Mouse (Mus musculus): ENCODE measurements around the gene Gfy. TPM values are rescaled to one million over a fixed set of nuclear protein-coding genes. Genes with fewer than 3 reads are reported as not detected.
"Not testable (repeated sequence)": the region's sequence is repeated elsewhere in the genome, so short reads cannot be mapped to it uniquely, and the experiment has no call there.

Gfy gene
- total RNA-seq, 1 experiment from 2014 or later, result not detected

DNA sequence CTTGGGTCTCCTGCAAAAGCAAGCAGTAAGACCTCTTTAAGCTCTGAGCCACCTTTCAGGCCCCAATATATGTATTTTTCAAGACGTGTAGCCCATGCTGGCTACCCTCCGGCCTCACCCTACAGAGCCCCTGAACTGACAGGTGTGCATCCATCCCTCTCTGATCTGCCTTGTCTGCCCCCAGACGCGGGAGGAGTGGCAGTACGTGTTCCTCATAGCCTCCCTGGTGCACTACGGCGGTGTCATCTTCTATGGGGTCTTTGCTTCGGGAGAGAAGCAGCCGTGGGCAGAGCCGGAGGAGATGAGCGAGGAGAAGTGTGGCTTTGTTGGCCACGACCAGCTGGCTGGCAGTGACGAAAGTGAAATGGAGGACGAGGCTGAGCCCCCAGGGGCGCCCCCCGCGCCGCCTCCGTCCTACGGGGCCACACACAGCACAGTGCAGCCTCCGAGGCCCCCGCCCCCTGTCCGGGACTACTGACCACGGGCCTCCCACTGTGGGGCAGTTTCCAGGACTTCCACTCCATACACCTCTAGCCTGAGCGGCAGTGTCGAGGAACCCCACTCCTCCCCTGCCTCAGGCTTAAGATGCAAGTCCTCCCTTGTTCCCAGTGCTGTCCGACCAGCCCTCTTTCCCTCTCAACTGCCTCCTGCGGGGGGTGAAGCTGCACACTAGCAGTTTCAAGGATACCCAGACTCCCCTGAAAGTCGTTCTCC, 4.6 kb downstream of the Gfy start:
- ATAC-seq (replicated peaks; ENCODE audit: insufficient number of reproducible peaks, low FRiP score, low TSS enrichment, poor library complexity, severe bottlenecking), result no peak

DNA sequence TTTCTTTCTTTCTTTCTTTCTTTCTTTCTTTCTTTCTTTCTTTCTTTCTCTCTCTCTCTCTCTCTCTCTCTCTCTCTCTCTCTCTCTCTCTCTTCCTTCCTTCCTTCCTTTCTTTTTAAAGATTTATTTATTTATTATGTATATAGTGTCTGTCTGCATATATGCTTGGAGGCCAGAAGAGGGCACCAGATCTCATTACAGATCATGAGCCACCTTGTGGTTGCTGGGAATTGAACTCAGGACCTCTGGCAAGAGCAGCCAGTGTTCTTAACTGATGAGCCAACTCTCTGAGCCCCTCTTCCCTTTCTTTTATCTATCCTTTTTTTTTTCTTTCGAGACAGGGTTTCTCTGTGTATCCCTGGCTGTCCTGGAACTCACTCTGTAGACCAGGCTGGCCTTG, 5.6 kb downstream of the Gfy start:
- ATAC-seq (replicated peaks; ENCODE audit: insufficient number of reproducible peaks, low FRiP score, low TSS enrichment, poor library complexity, severe bottlenecking), result not testable (repeated sequence)

DNA sequence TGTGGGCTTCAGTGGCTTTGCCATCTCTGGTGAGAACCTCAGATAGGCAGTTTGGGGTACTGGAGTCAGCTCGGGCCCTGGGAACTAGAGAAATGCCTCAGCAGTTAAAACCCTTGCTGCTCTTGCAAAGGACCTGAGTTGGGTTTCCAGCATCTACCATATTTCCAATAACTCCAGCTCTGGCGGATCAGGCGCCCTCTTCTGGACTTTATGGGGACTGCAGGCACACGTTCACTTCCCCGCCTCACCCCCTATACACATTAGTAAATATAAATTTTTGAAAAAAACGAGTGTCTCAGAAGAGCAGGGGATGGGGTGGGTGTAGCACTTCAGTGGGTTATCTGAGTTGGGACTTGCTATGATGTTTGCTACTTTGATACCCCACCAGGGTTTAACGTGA, 6.4 kb downstream of the Gfy start:
- ATAC-seq (replicated peaks; ENCODE audit: insufficient number of reproducible peaks, low FRiP score, low TSS enrichment, poor library complexity, severe bottlenecking), result no peak

DNA sequence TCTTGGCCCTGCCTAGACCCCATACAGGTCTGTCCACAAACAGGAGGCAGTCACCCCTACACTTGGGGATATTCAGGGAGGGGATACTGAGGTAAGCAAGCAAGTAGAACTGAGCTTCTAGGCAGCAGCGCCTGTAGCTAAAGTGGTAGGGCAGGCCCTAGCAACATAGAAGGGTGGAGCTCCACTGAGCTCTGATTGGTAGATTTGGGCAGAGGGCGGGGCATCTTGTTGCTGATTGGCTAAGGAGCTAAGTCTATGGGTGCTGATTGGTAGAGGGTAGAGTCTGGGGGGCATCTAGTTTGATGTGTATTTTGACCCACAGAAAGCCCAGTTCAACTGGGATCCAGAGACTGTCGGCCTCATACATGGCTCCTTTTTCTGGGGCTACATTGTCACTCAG, 9.9 kb downstream of the Gfy start:
- no peak for ATAC-seq (replicated peaks; ENCODE audit: insufficient number of reproducible peaks, low FRiP score, low TSS enrichment, poor library complexity, severe bottlenecking)

DNA sequence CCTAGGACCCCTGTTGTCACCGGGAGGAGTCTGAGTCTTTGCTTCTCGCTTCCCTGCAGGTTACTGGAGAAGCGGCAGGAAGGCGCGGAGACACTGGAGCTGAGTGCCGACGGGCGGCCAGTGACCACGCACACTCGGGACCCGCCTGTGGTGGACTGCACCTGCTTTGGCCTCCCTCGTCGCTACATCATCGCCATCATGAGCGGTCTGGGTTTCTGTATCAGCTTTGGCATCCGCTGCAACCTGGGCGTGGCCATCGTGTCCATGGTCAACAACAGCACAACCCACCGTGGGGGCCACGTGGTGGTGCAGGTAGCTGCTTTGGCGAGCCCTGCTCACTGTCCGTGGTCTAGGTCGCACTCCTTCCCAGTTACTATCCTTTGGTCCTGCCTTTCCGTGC, 10.7 kb downstream of the Gfy start:
- ATAC-seq (replicated peaks; ENCODE audit: insufficient number of reproducible peaks, low FRiP score, low TSS enrichment, poor library complexity, severe bottlenecking), result no peak

DNA sequence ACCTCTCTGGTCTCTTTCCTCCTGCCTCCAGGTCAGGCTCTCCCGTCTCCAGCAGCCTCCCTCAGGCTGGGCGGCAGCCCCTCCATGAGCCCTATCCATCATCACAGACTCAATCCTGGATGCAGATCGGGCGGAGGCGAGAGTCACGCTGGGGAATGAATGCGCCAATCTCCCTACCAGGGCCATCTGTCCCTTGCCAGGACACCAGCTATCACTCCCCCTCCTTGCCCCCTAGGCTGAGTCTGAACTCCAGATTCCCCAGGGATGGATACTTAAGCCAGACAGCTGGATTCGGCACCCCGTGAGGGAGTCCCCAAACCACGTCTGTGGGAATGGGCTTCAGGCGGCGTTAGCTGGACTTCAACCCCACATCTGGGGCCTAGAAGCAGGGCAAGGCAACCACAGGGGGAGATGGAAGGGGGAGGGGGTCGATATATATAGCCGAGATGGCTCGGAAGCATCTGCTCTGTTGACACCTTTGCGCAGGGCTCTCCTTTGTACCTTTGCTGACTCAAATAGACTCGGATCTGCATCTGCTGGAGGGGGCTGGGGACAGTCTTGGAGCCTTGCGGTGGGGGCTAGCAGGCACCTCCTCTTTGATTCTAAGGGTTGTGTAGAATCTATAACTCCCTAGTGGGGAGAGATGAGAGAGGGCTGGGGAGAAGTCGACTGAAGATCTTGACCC, 11.5 kb downstream of the Gfy start:
- ATAC-seq (replicated peaks; ENCODE audit: insufficient number of reproducible peaks, low FRiP score, low TSS enrichment, poor library complexity, severe bottlenecking), result no peak

DNA sequence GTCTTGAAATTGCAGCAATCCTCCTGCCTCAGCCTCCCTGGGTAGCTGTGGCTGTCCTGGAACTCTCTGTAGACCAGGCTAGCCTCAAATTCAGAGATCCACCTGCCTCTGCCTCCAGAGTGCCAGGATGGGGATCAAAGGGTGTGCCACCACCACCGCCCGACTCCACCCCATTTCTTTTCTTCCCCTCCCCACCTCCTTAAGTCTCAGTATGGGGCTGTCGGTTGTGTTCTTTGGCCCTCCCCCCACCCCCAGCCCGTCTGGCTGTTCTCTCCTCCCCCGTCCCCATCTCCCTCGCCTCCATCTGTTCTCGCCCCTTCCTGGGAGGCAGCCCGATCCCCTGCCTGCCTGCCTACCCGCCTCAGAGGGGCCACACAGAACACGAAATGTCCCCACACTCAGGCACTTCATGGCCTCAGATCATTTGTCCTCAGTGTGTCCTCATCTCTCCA, 12.4 kb downstream of the Gfy start:
- no peak for ATAC-seq (replicated peaks; ENCODE audit: insufficient number of reproducible peaks, low FRiP score, low TSS enrichment, poor library complexity, severe bottlenecking)

DNA sequence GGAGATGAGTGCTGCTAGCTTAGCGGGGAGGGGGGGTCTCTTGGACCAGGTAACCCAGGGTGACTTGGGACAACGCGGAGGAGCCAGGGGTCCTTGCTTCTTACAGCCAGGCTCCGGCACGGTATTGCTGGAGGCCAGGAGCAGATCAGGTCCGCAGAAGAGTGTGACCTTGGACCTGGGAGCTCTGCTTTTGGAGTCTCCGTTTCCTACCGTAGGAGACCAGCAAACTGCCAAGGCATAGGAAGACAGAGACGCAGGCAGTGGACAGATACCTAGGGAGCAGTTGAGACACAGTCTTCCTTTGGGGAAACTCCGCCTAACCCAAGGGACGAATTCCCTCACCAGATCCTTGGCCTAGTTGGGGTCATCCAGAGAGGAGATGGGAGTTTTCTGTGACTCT, 13.7 kb downstream of the Gfy start:
- ATAC-seq (replicated peaks; ENCODE audit: insufficient number of reproducible peaks, low FRiP score, low TSS enrichment, poor library complexity, severe bottlenecking), result no peak

DNA sequence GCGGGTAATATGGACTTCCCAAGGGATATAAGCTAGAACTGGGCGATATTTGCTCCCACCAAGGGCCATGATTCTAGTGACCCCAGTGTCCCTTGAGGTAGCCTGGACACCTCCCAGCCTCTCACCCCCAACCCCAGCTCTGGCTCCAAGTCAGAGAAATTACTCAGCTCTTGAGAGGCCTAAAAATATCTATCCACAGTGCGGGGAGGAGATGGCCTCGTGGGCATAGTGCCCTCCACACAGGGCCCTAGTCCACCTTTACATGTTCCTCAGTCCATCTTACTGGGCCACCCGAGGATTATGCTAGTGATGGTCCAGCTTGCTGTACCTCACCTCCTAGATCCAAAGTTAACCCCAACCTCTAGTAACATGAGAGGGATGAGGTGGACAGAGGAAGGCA, 14.5 kb downstream of the Gfy start:
- no peak for ATAC-seq (replicated peaks; ENCODE audit: insufficient number of reproducible peaks, low FRiP score, low TSS enrichment, poor library complexity, severe bottlenecking)

DNA sequence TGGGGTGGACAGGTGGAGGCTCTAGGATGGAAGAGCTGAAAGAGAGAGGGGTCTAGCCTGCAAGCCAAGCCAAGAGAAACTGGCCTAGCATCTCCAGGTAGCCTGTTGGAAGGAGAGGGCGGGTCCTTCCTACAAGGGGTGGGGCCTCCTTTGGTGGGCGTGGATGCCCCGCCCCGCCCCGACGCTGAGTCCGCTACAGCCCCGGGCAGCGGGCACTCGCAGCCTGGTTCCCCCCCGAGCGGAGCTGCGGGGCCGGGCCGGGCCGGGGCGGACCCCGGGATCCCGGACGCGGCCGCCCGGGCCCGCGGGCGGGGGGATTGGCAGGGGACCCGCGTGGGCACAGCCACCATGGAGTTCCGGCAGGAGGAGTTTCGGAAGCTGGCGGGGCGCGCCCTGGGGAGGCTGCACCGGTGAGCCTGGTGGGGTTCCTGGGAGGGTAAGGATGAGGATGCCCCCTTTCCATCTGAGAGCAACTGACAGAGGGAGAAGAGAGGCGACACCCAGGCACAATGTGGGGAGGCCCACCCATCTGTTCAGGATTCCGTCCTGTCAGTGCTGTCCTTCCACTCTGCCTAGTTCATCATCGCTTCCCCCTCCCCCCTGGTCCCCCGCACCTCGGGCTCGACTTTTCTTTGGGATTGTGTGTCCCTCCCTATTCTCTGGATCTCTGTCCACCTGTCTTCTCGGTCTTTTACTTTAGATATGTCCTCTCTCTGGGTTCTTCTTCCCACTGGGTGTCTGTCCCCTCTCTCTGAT, 15.5 kb downstream of the Gfy start, which contains the start of gene Slc17a7:
Slc17a7 (plus strand) TSS at position 215 of the 756 bp plus-strand sequence.
- no peak for ATAC-seq (replicated peaks; ENCODE audit: insufficient number of reproducible peaks, low FRiP score, low TSS enrichment, poor library complexity, severe bottlenecking)

DNA sequence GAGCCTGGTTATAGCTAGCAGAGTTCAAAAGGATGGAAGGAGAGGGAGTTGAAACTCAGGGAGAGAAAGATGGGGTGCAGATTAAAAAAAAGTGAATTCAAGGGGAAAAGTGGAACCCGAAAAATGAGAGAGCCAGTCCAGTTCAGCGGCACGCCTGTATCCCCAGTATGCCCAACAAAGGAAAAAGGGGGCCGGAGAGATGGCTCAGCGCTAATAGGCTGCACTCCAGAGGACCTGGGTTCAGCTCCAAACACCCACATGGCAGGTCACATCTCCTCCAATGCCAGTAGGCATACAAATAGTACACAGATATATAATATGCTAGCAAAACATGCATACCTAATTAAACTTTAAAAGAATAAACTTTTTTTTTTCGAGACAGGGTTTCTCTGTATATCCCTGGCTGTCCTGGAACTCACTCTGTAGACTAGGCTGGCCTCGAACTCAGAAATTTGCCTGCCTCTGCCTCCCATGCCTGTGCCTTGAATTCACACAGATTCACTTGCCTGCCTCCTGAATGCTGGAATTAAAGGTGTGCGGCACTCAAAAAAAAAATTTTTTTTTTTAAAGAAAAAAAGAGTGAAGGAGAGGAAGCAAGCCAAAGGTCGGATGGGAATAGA, 16.3 kb downstream of the Gfy start:
- no peak for ATAC-seq (replicated peaks; ENCODE audit: insufficient number of reproducible peaks, low FRiP score, low TSS enrichment, poor library complexity, severe bottlenecking)

DNA sequence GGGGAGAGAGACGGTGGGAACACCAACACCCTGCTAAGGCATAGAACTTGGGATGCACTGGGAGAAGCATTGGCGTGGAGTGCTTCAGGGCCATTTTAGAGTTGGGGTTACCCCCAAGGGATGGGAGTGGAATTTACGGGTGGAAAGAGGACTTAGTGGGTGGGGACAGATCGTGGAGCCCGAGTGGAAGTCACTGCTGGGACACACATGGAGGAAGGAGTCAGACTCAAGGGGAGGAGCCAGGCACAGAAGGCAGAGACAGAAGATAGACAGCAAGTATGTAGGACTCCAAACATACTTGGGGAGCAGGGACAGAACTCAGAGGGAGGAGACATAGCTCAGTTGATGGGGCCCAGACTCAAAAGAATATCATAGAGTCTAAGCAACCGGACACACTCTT, 16.8 kb downstream of the Gfy start:
- no peak; the same call in 1 of the 2 replicates for ATAC-seq (replicated peaks; ENCODE audit: insufficient number of reproducible peaks, low FRiP score, low TSS enrichment, poor library complexity, severe bottlenecking)

DNA sequence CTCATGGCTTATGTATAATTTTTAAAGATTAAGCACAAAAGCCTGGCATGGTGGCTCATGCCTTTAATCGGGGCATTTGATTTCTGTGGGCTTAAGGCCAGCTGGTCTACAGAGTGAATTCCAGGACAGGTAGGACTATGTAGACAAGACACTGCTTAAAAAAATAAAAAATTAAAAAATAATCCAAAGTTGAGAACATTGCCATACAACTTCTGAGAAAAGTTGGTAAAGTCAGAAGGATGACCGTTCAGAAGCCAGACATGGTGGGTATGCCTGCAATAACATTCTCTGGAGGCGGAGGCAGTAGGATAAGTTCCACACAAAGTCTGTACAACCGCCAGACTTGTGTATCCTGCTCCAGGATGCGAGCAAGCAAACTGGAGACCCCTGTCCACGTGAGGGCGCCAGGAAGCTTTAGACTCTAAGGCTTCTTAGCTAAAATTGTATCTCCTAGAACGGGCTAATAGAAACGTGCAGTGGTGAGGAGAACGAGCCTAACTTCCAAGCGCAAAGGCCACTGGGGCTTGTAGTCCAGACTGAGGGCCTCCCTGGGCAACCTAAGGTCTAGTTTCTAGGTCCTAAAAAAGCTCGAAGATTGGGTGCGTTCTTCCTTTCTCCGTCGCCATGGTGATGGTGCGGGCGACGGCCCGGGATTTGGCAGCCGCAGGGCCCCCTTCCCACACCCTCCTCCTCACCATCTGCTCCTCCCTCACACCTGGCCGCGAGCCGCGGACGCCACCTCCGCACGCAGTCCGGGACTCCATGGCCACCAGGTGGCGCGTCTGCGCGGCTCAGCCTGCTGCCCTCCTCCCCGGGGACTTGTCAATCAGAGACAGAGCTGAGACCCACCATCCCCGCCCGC, 17.5 kb downstream of the Gfy start:
- ATAC-seq (replicated peaks; ENCODE audit: insufficient number of reproducible peaks, low FRiP score, low TSS enrichment, poor library complexity, severe bottlenecking), result peak; percentile 61

DNA sequence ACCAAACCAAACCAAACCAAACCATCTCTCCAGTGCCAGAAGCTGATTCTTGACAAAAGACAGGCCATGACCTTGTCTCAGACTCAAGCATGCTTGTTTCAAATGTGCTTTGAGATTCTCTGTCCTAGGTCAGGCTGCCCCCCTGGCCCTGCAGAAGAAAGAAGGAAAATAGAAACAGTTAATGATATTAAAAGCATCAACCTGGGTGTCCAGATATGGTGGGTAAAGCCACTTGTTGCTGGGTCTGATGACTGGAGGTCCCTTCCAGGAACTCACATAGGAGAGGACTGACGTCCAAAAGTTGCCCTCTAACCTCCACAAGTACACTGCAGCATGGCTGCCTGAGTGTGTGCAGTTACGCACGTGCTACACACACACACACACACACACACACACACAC, 18.5 kb downstream of the Gfy start:
- ATAC-seq (replicated peaks; ENCODE audit: insufficient number of reproducible peaks, low FRiP score, low TSS enrichment, poor library complexity, severe bottlenecking), result no peak

DNA sequence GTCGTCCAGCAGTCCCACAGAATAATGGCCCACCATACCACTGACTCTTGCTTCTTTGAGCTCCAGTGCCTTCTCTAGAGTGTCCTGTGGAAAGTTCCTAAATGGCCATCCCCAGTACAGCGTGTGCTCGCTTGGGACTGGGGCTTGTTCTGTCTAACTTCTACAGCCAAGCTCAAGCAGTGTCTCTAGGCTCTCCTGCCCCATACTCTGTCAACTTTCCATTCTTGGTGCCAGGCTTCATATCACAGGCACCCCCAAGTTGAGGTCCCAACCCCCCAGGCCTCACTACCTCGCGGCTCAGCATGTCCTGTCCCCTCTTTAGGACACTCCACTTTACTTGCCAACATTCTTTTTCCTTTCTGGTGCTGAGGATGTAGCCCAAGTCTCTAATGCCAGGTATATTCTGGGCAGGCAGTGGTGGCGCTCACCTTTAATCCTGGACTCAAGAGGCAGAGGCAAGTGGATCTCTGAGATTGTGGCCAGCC, 19.0 kb downstream of the Gfy start:
- no peak for ATAC-seq (replicated peaks; ENCODE audit: insufficient number of reproducible peaks, low FRiP score, low TSS enrichment, poor library complexity, severe bottlenecking)

DNA sequence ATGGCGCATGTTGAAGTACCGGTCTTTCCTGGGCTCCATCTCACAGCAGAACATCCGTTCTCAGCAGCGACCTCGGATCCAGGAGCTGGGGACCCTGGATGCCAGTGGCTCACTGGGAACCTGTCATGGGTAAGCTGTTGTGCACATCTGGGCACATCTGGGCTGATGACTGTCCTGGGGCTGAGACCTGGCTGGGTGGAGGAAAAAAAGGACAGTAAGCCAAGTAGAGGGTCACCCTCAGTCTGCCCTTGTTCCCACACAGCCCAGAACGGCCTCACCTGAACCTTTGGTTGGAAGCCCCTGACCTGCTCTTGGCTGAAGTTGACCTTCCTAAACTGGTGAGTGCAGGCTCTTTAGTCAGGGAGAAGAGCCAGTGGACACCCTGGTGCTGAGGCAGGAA, 20.4 kb downstream of the Gfy start:
- no peak for ATAC-seq (replicated peaks; ENCODE audit: insufficient number of reproducible peaks, low FRiP score, low TSS enrichment, poor library complexity, severe bottlenecking)

DNA sequence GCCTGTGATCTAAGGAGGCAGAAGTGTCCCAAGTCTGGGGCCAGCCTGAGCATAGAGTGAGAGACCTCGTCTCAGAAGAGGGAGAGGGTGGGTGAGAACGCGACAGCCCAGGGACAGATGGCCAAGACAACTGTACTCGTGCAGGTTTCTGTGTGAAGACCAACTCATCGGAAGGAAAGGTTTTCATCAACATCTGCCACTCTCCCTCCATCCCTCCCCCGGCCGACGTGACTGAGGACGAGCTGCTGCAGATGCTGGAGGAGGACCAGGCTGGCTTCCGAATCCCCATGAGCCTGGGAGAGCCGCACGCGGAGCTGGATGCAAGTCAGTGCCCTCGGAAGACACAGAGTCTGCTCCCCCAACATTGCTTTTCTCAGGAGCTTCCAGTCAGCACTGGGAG, 21.9 kb downstream of the Gfy start:
- ATAC-seq (replicated peaks; ENCODE audit: insufficient number of reproducible peaks, low FRiP score, low TSS enrichment, poor library complexity, severe bottlenecking), result no peak

DNA sequence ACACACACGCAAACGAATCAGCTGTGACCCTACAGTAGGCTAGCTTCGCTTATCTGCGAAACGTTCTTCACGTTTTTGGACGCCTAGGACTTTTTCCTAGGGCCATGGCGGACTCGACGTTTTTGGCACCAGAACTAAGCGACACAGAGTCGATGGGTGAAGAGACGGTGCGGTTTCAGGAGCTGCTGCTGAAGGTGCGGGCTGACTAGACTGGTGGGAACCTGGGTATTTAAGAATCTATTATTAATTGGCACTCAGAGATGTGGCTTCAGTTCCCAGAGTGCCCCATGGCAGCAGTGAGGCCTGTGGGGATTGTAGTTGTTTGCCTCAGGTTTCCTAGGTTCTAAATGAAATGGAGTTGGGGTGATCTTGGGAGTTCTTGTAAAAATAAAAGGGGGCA, 23.2 kb downstream of the Gfy start:
- ATAC-seq (replicated peaks; ENCODE audit: insufficient number of reproducible peaks, low FRiP score, low TSS enrichment, poor library complexity, severe bottlenecking), result no peak

Measured in monocyte, adult 5-6 weeks (primary cell).